Mouse (Mus musculus) intestine, embryonic 14.5 days (tissue): ENCODE measurements at regions not wholly inside any gene's neighbourhood (a gene's known extent, or its start where the extent isn't known, plus 50 kb on each side); places are given as distances from the start of the nearest gene placed in this dataset.

Experiments
- ATAC-seq: fragments of 200-750 bp; cut with Nextera tagmentation; replicated peaks from 2 replicates; pipeline ENCODE4 v1.8.0; 2017; ENCODE audit warnings: low read depth, moderate number of reproducible peaks, moderate TSS enrichment, moderate library complexity; ENCODE audit not compliant: low FRiP score, low TSS enrichment
- DNase-seq: peaks from one replicate; pipeline ENCODE4 v3.0.0-alpha.2; 2018; ENCODE audit warnings: low spot score
- H3K27ac ChIP-seq: fragments of 300-500 bp; sonication (generic); 2 replicates; pipeline ENCODE4 v1.5.1; 2014; ENCODE audit warnings: low read depth, mild to moderate bottlenecking, control low read depth
- H3K27me3 ChIP-seq: fragments of 300-500 bp; sonication (generic); replicated peaks from 2 replicates; pipeline ENCODE4 v1.6.1; 2014; ENCODE audit warnings: low read length, control low read depth; ENCODE audit not compliant: control insufficient read depth, insufficient read depth
- H3K36me3 ChIP-seq: fragments of 300-500 bp; sonication (generic); 2 replicates; pipeline ENCODE4 v1.6.1; 2014; ENCODE audit warnings: low read length, control low read depth; ENCODE audit not compliant: control insufficient read depth, insufficient read depth
- H3K4me1 ChIP-seq: fragments of 300-500 bp; sonication (generic); replicated peaks from 2 replicates; pipeline ENCODE4 v1.6.1; 2014; ENCODE audit warnings: low read length, control low read depth, mixed read lengths; ENCODE audit not compliant: control insufficient read depth, insufficient read depth
- H3K4me2 ChIP-seq: fragments of 300-500 bp; sonication (generic); 2 replicates; pipeline ENCODE4 v1.6.1; 2014; ENCODE audit warnings: low read length
- H3K4me3 ChIP-seq: fragments of 300-500 bp; sonication (generic); 2 replicates; pipeline ENCODE4 v1.5.1; 2014; ENCODE audit warnings: low read depth, low read length, control low read depth, mixed read lengths
- H3K9ac ChIP-seq: fragments of 300-500 bp; sonication (generic); 2 replicates; pipeline ENCODE4 v1.6.1; 2014; ENCODE audit warnings: mild to moderate bottlenecking, low read length
- H3K9me3 ChIP-seq: fragments of 300-500 bp; sonication (generic); 2 replicates; pipeline ENCODE4 v1.6.1; 2016; ENCODE audit warnings: low read length, control low read depth; ENCODE audit not compliant: control insufficient read depth
- WGBS: fragments of 180-500 bp; shearing (Covaris S2); extraction: QIAGEN DNeasy Blood & Tissue Kit; methylation state at CpG from one replicate; pipeline ENCODE4 v1.1.7; 2014; 5-methylcytosine and 5-hydroxymethylcytosine counted together

DNA sequence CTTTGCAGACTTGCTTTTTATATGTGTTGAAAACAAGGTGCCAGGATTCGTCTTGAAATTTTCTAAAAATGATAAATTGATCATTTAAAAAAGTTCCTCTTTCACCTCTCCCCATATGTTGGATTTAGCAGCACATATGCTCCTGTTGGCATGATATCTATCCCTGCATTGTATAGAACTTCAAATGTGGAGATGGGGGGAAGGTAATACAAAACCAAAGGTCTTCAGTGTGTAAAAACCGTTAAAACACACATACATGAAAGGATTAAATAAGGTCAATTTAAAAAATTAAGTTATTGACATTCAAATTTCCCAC, 345.0 kb upstream of the Lcorl start:
- Histone ChIP-seq H3K27ac (no peak overlapping the region), H3K4me2 (no peak overlapping the region), H3K4me3 (no peak overlapping the region), H3K36me3 (no peaks in the 10 kb centered on the region), H3K9me3 (no peaks in the 10 kb centered on the region), H3K27me3 (no peaks in the 10 kb centered on the region), H3K9ac (no peak overlapping the region), H3K4me1 (no peaks in the 10 kb centered on the region)
- WGBS, result 78% methylated on average over 2 of the region's 2 CpGs
- DNase-seq (no peak), ATAC-seq (no peak)

DNA sequence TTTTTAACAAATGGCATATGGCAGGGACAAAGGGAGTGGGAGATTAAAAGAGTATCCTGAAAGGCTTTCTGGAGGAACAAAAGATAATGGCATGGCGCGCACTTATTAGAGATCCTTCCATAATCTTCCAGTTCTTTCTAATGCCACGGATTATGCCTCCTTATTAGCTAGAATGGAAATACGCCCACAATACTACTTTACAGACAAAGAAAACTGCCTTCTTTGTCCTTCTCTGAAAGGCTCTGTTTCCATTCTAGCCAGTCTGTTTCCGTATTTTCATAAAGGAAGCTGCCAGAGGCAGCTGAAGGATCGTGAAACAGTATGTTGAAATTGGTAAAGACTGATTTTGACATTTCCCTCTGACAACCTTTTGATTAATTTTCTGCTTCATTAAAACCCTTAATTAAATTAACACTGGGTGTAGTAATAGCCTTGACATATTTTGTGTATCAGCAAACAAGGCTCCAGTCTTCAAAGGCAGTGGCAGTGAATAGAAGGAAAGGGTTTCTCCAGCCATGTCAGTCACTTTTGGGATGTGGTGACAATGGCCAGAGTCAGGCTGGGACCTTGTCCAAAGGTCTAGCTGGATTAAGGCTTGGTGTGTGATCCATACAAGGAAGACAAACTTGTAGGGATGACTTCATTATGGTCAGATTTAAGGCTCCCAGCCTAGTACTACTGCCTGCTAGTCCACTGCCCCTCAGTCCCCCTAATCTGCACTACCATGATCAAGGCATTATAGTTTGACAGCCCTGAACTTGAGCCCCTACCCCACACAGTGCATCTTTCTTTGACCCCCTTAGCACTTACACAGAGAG, 344.4 kb upstream of the Lcorl start:
- ATAC-seq, result no peak
- whole genome bisulfite sequencing, result 87% methylated on average over 6 of the region's 6 CpGs
- Histone ChIP-seq H3K4me3 (no peak overlapping the region), H3K27me3 (no peaks in the 10 kb centered on the region), H3K4me1 (no peaks in the 10 kb centered on the region), H3K4me2 (no peak overlapping the region), H3K9ac (no peak overlapping the region), H3K27ac (no peak overlapping the region), H3K9me3 (no peaks in the 10 kb centered on the region), H3K36me3 (no peaks in the 10 kb centered on the region)
- DNase-seq, result no peak

DNA sequence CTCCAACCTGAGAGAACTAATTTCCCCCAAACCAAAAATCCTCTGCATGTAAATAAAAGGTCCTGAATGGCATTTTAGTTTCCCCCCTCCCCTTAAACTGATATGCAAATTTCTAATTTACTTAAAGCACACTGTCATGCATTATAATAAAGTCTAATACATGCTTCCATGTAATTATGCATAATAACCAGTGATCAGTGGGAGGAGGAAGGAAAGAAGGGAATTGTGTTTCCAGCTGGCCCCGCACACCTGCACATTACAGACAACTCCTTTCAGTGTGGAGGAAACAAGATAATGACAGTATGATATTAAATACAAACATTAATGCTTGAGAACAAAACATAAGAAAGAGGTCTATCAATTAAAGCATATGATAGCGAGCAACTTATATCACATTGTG, 329.5 kb upstream of the Lcorl start:
- ATAC-seq, result no peak
- WGBS, result 90% methylated on average over 2 of the region's 2 CpGs

DNA sequence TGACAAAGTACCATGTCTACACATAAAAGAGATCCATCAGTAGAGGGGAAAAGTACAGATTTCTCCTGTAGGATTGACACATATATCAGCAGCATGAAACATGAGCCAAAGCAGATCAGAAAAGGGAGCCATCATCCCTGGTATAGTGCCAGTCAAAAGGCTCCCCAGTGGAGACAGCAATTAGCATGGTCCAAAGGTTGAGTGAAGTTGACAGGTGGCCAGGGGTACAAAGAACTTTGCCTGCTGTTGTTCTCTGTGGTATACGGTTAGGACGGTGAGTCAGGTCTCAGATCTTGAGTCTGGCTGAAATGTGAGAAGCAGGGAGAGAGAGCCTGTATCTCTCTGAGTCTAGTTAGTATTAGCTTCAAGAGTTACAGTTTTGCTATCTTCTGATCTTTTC, 324.7 kb upstream of the Lcorl start:
- Histone ChIP-seq H3K27me3 (no peaks in the 10 kb centered on the region), H3K4me3 (no peak overlapping the region), H3K36me3 (no peaks in the 10 kb centered on the region), H3K4me1 (no peaks in the 10 kb centered on the region), H3K4me2 (no peak overlapping the region), H3K27ac (no peak overlapping the region), H3K9ac (no peak overlapping the region), H3K9me3 (no peaks in the 10 kb centered on the region)
- ATAC-seq, result no peak
- no peak for DNase-seq
- WGBS, result 74% methylated on average over 2 of the region's 2 CpGs

More for the DNA sequence above, 329.5 kb upstream of the Lcorl start:
- Histone ChIP-seq H3K27me3 (no peaks in the 10 kb centered on the region), H3K27ac (no peak overlapping the region), H3K36me3 (no peaks in the 10 kb centered on the region), H3K4me2 (no peak overlapping the region), H3K9ac (no peak overlapping the region), H3K4me1 (no peaks in the 10 kb centered on the region), H3K9me3 (no peaks in the 10 kb centered on the region), H3K4me3 (no peak overlapping the region)
- no peak for DNase-seq

DNA sequence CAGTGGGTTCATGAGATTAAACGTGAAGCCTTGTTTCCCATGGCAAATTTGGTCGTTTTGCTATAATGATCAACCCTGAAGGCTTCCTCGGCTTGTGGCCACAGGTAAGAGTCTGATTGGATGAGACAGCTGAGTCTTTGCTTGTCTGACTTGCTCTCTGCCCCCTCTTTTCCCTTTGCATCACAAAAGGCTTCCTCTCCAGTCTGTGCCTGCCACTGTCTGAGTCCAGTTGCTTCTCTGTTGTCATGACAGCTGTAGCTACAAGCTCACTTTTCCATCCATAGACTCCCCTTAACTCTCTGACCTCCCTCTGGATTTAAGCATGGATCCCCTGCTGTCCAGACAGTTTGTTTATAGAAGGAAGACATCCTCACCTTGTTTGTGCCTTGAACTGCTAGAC, 314.9 kb upstream of the Lcorl start:
- Histone ChIP-seq H3K9me3 (no peaks in the 10 kb centered on the region), H3K9ac (no peak overlapping the region), H3K27ac (no peak overlapping the region), H3K27me3 (no peaks in the 10 kb centered on the region), H3K4me2 (no peak overlapping the region), H3K36me3 (no peaks in the 10 kb centered on the region), H3K4me1 (no peaks in the 10 kb centered on the region), H3K4me3 (no peak overlapping the region)
- 57% methylated on average over 3 of the region's 3 CpGs for WGBS
- ATAC-seq, result no peak
- DNase-seq, result no peak

DNA sequence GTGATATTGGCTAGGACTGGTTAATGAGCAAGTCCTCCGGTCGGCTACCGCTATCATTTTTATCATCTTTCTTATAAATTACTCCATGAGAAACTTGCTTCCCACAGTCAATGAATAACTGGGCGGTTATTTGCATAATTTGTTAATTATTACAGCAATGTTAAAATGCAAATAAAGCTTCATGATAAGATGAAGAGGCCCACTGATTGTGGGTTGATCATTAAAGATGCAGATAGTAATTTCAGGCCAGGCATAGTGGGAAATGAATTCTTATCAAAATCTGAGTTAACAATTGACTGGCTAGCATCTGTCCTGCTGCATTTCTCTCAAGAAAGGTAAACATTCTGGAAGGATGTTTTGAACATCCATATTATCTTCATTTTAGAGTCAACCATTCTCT, 303.4 kb upstream of the Lcorl start:
- H3K27me3 ChIP-seq, result no peaks in the 10 kb centered on the region
- no peak for DNase-seq
- H3K4me1 ChIP-seq, result no peaks in the 10 kb centered on the region
- WGBS, result 74% methylated on average over 4 of the region's 4 CpGs
- H3K27ac ChIP-seq, result no peak overlapping the region
- no peaks in the 10 kb centered on the region for H3K9me3 ChIP-seq
- no peak for ATAC-seq
- no peak overlapping the region for H3K4me2 ChIP-seq
- no peaks in the 10 kb centered on the region for H3K36me3 ChIP-seq
- no peak overlapping the region for H3K4me3 ChIP-seq
- H3K9ac ChIP-seq, result no peak overlapping the region

DNA sequence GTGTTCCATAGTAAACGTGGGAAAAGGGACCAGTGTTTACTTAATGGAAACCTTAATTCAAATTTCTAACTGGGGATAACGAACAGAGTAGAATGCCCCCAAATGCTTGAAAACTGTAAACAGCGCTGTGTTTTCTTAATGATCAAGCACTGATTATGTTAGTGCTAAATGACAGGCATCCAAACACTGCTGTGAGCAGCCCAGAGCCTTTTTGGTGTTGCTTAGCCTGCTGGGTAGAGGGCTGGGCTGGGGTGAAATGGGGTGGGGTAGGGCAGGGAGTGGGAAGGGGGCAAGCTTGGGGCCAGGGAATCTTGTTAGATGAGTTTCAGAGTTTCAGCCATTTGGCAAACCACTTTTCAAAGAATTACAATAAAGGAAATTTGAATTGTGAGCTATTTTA, 294.6 kb upstream of the Lcorl start:
- 50% methylated on average over 3 of the region's 3 CpGs for WGBS
- DNase-seq (no peak), ATAC-seq (no peak)
- Histone ChIP-seq H3K4me2 (no peak overlapping the region), H3K27ac (no peak overlapping the region), H3K36me3 (no peaks in the 10 kb centered on the region), H3K9me3 (no peaks in the 10 kb centered on the region), H3K9ac (no peak overlapping the region), H3K27me3 (no peaks in the 10 kb centered on the region), H3K4me3 (no peak overlapping the region), H3K4me1 (no peaks in the 10 kb centered on the region)

DNA sequence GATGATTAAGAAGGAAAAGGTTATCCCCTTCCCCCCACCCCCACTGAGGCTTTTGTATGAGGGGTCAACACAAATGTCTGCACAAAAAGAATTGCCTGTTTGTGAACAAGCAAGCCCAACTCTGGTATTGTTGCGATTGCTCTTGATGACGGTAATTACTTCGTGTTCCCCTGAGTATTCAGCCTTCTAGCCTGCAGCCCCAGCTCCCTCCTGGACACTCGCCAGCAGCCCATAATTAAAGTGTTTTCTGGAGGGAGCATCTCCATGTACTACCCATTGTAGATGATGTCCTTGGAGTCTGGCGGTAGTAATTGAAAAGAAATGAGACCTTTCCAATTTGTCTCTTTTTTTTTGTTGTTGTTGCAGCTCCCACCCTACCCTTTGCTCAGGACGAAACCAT, 293.4 kb upstream of the Lcorl start:
- WGBS, result 53% methylated on average over 6 of the region's 6 CpGs
- Histone ChIP-seq H3K36me3 (no peaks in the 10 kb centered on the region), H3K4me2 (no peak overlapping the region), H3K27ac (no peak overlapping the region), H3K4me3 (no peak overlapping the region), H3K9me3 (no peaks in the 10 kb centered on the region), H3K4me1 (no peaks in the 10 kb centered on the region), H3K9ac (no peak overlapping the region), H3K27me3 (no peaks in the 10 kb centered on the region)
- DNase-seq (no peak), ATAC-seq (no peak)

DNA sequence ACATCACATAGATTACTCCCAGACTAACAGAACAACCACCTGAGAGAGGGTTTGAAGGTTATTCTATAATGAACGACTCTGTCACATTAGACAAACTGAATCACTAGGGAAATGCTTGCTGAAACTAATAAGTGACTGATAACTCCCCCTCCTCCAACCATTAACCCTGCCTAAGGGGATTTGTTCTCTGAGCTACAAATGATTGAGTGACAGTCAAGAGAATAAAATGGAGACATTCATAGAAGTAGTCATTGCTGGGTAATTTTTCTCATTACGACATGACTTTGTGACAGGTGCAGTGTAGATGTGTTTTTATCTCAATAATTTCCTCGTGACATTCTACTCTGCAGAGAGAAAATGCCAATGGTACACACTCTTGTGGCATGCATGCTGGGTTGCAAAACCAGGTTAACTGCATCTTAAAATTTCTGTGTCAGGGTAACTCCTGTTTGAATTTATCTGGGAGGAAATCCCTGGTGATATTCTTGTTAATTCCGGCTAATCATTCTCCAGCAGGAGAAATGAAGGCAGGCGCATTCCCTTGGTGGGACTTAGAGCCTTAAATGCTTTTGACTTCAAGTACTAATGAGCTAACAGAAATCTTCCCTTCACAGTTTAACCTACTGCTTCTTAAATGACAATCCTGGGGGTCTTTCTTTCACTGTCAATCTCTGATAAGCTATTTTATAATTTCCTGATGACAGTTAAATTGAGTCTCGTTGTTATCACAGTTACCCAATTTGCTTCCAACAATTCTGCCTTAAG, 292.6 kb upstream of the Lcorl start:
- Histone ChIP-seq H3K9ac (no peak overlapping the region), H3K4me2 (no peak overlapping the region), H3K27me3 (no peaks in the 10 kb centered on the region), H3K4me3 (no peak overlapping the region), H3K4me1 (no peaks in the 10 kb centered on the region), H3K27ac (no peak overlapping the region), H3K9me3 (no peaks in the 10 kb centered on the region), H3K36me3 (no peaks in the 10 kb centered on the region)
- DNase-seq (no peak), ATAC-seq (no peak)
- 72% methylated on average over 6 of the region's 6 CpGs for WGBS
